Mouse (Mus musculus): ENCODE data around the gene Kng1. TPM values are rescaled to one million over a fixed set of nuclear protein-coding genes. Genes with fewer than 3 reads are reported as not detected.
"Not testable (repeated sequence)": the region's sequence is repeated elsewhere in the genome, so short reads cannot be mapped to it uniquely, and the experiment has no call there.

Kng1 gene
- total and polyA plus RNA-seq, 3 experiments, result not detected

GRCm38 (mm10) chr16:23040876-23041275 is 16.8 kb upstream of the Kng1 start:
- in situ Hi-C loops (cut with MboI; ENCODE audit: low pct_ligation_motif_present, low pct_unique_long_range_greater_than_20kb, low sequenced_read_pairs), result no loop called here
- Histone ChIP-seq H3K27ac (ENCODE audit: insufficient read depth, low read depth) (no peak overlapping the region), H3K4me2 (ENCODE audit: insufficient read depth, low read depth, poor library complexity, severe bottlenecking) (no peak overlapping the region), H3K79me2 (replicated peaks; ENCODE audit: control insufficient read depth, extremely low read depth, insufficient read depth, poor library complexity, severe bottlenecking) (no peaks in the 10 kb centered on the region), H3K9ac (ENCODE audit: insufficient read depth, low read depth) (no peak overlapping the region), H3K9me3 (replicated peaks; ENCODE audit: low read length) (no peaks in the 10 kb centered on the region), H3K36me3 (replicated peaks in 1 of 2; ENCODE audit: control insufficient read depth in 1 of 2, insufficient read depth in 1 of 2, low read length in 1 of 2) (no peaks in the 10 kb centered on the region), H3K4me3 (replicated peaks in 1 of 3; ENCODE audit: low read depth in 2 of 3, low read length in 2 of 3, poor library complexity in 1 of 3) (no peak overlapping the region), H3K27me3 (replicated peaks) (no peaks in the 10 kb centered on the region), H3K4me1 (ENCODE audit: control insufficient read depth in 1 of 2, insufficient read depth in 2 of 2) (no peaks in the 10 kb centered on the region)
- TF ChIP-seq SIN3A (IDR thresholded peaks at IDR 0.05; ENCODE audit: low read length) (no peak), RCOR1 (conservative IDR thresholded peaks at IDR 0.05; ENCODE audit: low read depth, low read length) (no peak), JUN (IDR thresholded peaks at IDR 0.05; ENCODE audit: insufficient read depth, low read depth, low read length) (no peak), JUND (conservative IDR thresholded peaks at IDR 0.05; ENCODE audit: low read depth, low read length) (no peak), ZMIZ1 (IDR thresholded peaks at IDR 0.05; ENCODE audit: low read depth, low read length) (no peak), PAX5 (IDR thresholded peaks at IDR 0.05; ENCODE audit: low read length) (no peak), USF1 (IDR thresholded peaks at IDR 0.05; ENCODE audit: low read depth, low read length) (no peak), MEF2A (IDR thresholded peaks at IDR 0.05; ENCODE audit: borderline replicate concordance, low read depth, low read length) (no peak), NRF1 (IDR thresholded peaks at IDR 0.05; ENCODE audit: low read depth, low read length) (no peak), ETS1 (conservative IDR thresholded peaks at IDR 0.05; ENCODE audit: low read depth, low read length) (no peak), MYC (IDR thresholded peaks at IDR 0.05; ENCODE audit: low read depth, low read length) (no peak), HCFC1 (IDR thresholded peaks at IDR 0.05; ENCODE audit: low read depth, low read length) (no peak), MXI1 (IDR thresholded peaks at IDR 0.05; ENCODE audit: low read depth, low read length) (no peak)
- dilution Hi-C loops (cut with MboI; ENCODE audit: extremely low pct_ligation_motif_present, extremely low pct_unique_long_range_greater_than_20kb, low sequenced_read_pairs), result no loop called here
- DNase-seq (ENCODE audit: extremely low read depth), result no peak

- H3K9ac ChIP-seq (ENCODE audit: insufficient read depth, low read depth), result no peak overlapping the region
- no peak overlapping the region for H3K27ac ChIP-seq (ENCODE audit: insufficient read depth, low read depth)
- no peaks in the 10 kb centered on the region for H3K79me2 ChIP-seq (replicated peaks; ENCODE audit: control insufficient read depth, extremely low read depth, insufficient read depth, poor library complexity, severe bottlenecking)
- H3K9me3 ChIP-seq (replicated peaks; ENCODE audit: low read length), result no peaks in the 10 kb centered on the region
- no peak overlapping the region for H3K4me3 ChIP-seq (replicated peaks in 1 of 3; ENCODE audit: low read depth in 2 of 3, low read length in 2 of 3, poor library complexity in 1 of 3)
- peak; percentile 90 for TF ChIP-seq SMC3 (IDR thresholded peaks at IDR 0.05; ENCODE audit: low read depth, low read length)
- peak; percentile 16 to 91; a peak in 3 of 4 replicates for TF ChIP-seq CTCF (conservative IDR thresholded peaks at IDR 0.05 in 1 of 2, IDR thresholded peaks at IDR 0.05 in 1 of 2; ENCODE audit: low read depth in 2 of 2, low read length in 2 of 2)
- TF ChIP-seq RAD21 (IDR thresholded peaks at IDR 0.05; ENCODE audit: low read depth, low read length), result peak; percentile 88
- 0 out of 2 replicates have a peak, but pooled peaks have one; percentile 26 for TF ChIP-seq MYC (IDR thresholded peaks at IDR 0.05; ENCODE audit: low read depth, low read length)
- peak; percentile 44; the same call in 1 of the 2 replicates for TF ChIP-seq ZC3H11A (IDR thresholded peaks at IDR 0.05; ENCODE audit: low read depth, low read length)
- no peak for TF ChIP-seq ETS1 (conservative IDR thresholded peaks at IDR 0.05; ENCODE audit: low read depth, low read length)
- no peaks in the 10 kb centered on the region for H3K4me1 ChIP-seq (ENCODE audit: control insufficient read depth in 1 of 2, insufficient read depth in 2 of 2)
- in situ Hi-C loops (cut with MboI; ENCODE audit: low pct_ligation_motif_present, low pct_unique_long_range_greater_than_20kb, low sequenced_read_pairs) (no loop called here), dilution Hi-C loops (cut with MboI; ENCODE audit: extremely low pct_ligation_motif_present, extremely low pct_unique_long_range_greater_than_20kb, low sequenced_read_pairs) (no loop called here)
- peak; percentile 50 for DNase-seq (ENCODE audit: extremely low read depth)
- no peaks in the 10 kb centered on the region for H3K36me3 ChIP-seq (replicated peaks in 1 of 2; ENCODE audit: control insufficient read depth in 1 of 2, insufficient read depth in 1 of 2, low read length in 1 of 2)
- no peak overlapping the region for H3K4me2 ChIP-seq (ENCODE audit: insufficient read depth, low read depth, poor library complexity, severe bottlenecking)
- H3K27me3 ChIP-seq (replicated peaks), result peaks cover 11% of the 10 kb centered on the region
These were observed 11.3 kb upstream of the Kng1 start for GRCm38 (mm10) chr16:23046319-23046718.

- H3K9me3 ChIP-seq (replicated peaks; ENCODE audit: low read length); DNase-seq (ENCODE audit: extremely low read depth); H3K79me2 ChIP-seq (replicated peaks; ENCODE audit: control insufficient read depth, extremely low read depth, insufficient read depth, poor library complexity, severe bottlenecking); H3K27ac ChIP-seq (ENCODE audit: insufficient read depth, low read depth); in situ Hi-C loops (cut with MboI; ENCODE audit: low pct_ligation_motif_present, low pct_unique_long_range_greater_than_20kb, low sequenced_read_pairs); H3K4me2 ChIP-seq (ENCODE audit: insufficient read depth, low read depth, poor library complexity, severe bottlenecking); H3K9ac ChIP-seq (ENCODE audit: insufficient read depth, low read depth); H3K4me1 ChIP-seq (ENCODE audit: control insufficient read depth in 1 of 2, insufficient read depth in 2 of 2); H3K36me3 ChIP-seq (replicated peaks in 1 of 2; ENCODE audit: control insufficient read depth in 1 of 2, insufficient read depth in 1 of 2, low read length in 1 of 2); H3K27me3 ChIP-seq (replicated peaks); H3K4me3 ChIP-seq (replicated peaks in 1 of 3; ENCODE audit: low read depth in 2 of 3, low read length in 2 of 3, poor library complexity in 1 of 3); dilution Hi-C loops (cut with MboI; ENCODE audit: extremely low pct_ligation_motif_present, extremely low pct_unique_long_range_greater_than_20kb, low sequenced_read_pairs): not testable (repeated sequence)
These were observed 2.0 kb downstream of the Kng1 start for GRCm38 (mm10) chr16:23059630-23060029.

GRCm38 (mm10) chr16:23060781-23061325 is 3.2 kb downstream of the Kng1 start:
- H3K79me2 ChIP-seq (replicated peaks; ENCODE audit: control insufficient read depth, extremely low read depth, insufficient read depth, poor library complexity, severe bottlenecking); dilution Hi-C loops (cut with MboI; ENCODE audit: extremely low pct_ligation_motif_present, extremely low pct_unique_long_range_greater_than_20kb, low sequenced_read_pairs); DNase-seq (ENCODE audit: extremely low read depth); H3K36me3 ChIP-seq (replicated peaks in 1 of 2; ENCODE audit: control insufficient read depth in 1 of 2, insufficient read depth in 1 of 2, low read length in 1 of 2); H3K27ac ChIP-seq (ENCODE audit: insufficient read depth, low read depth); in situ Hi-C loops (cut with MboI; ENCODE audit: low pct_ligation_motif_present, low pct_unique_long_range_greater_than_20kb, low sequenced_read_pairs); H3K4me1 ChIP-seq (ENCODE audit: control insufficient read depth in 1 of 2, insufficient read depth in 2 of 2); H3K4me2 ChIP-seq (ENCODE audit: insufficient read depth, low read depth, poor library complexity, severe bottlenecking); H3K4me3 ChIP-seq (replicated peaks in 1 of 3; ENCODE audit: low read depth in 2 of 3, low read length in 2 of 3, poor library complexity in 1 of 3); H3K9me3 ChIP-seq (replicated peaks; ENCODE audit: low read length); H3K9ac ChIP-seq (ENCODE audit: insufficient read depth, low read depth); H3K27me3 ChIP-seq (replicated peaks): not testable (repeated sequence)

Data from CH12.LX (cell line).